Mouse (Mus musculus) lung, embryonic 14.5 days (tissue): ENCODE data around the gene M1ap. TPM values are rescaled to one million over a fixed set of nuclear protein-coding genes. Genes with fewer than 3 reads are reported as not detected.

Experiments
- ATAC-seq: fragments of 200-750 bp; cut with Nextera tagmentation; 2 replicates; pipeline ENCODE4 v1.8.0; 2017; ENCODE audit warnings: mild to moderate bottlenecking, moderate TSS enrichment, moderate library complexity; ENCODE audit not compliant: insufficient read depth
- DNase-seq: peaks from one replicate; pipeline ENCODE4 v3.0.0-alpha.2; 2015
- H3K27ac ChIP-seq: fragments of 300-500 bp; sonication (generic); 2 replicates; pipeline ENCODE4 v1.5.1; 2014; ENCODE audit warnings: low read depth, mild to moderate bottlenecking, moderate library complexity
- H3K27me3 ChIP-seq: fragments of 300-500 bp; sonication (generic); 2 replicates; pipeline ENCODE4 v1.6.1; 2014; ENCODE audit warnings: low read length, control low read depth; ENCODE audit not compliant: insufficient read depth
- H3K36me3 ChIP-seq: fragments of 300-500 bp; sonication (generic); 2 replicates; pipeline ENCODE4 v1.6.1; 2014; ENCODE audit warnings: control low read depth; ENCODE audit not compliant: insufficient read depth
- H3K4me1 ChIP-seq: fragments of 300-500 bp; sonication (generic); 2 replicates; pipeline ENCODE4 v1.6.1; 2014; ENCODE audit warnings: antibody characterized with exemption, control low read depth; ENCODE audit not compliant: insufficient read depth
- H3K4me2 ChIP-seq: fragments of 300-500 bp; sonication (generic); 2 replicates; pipeline ENCODE4 v1.6.1; 2014; ENCODE audit warnings: mild to moderate bottlenecking
- H3K4me3 ChIP-seq: fragments of 300-500 bp; sonication (generic); 2 replicates; pipeline ENCODE4 v1.5.1; 2014; ENCODE audit warnings: low read depth, low read length
- H3K9ac ChIP-seq: fragments of 300-500 bp; sonication (generic); 2 replicates; pipeline ENCODE4 v1.6.1; 2014
- H3K9me3 ChIP-seq: fragments of 300-500 bp; sonication (generic); 2 replicates; pipeline ENCODE4 v1.6.1; 2016; ENCODE audit warnings: low read depth, low read length, control low read depth
- CTCF ChIP-seq: IDR thresholded peaks from 2 replicates; pipeline ENCODE4 v1.5.1; 2016; ENCODE audit warnings: antibody characterized with exemption, low read depth
- WGBS: fragments of 180-500 bp; shearing (Covaris S2); extraction: QIAGEN DNeasy Blood & Tissue Kit; methylation state at CpG from one replicate; pipeline ENCODE4 v1.1.7; 2014; 5-methylcytosine and 5-hydroxymethylcytosine counted together
- polyA plus RNA-seq: library from polyadenylated mRNA; unstranded; fragments of >200 nt; fragmentation: Nextera tagmentation; extraction: Ambion mirVana; gene quantifications from 2 replicates; pipeline ENCODE4 v1.2.1, GENCODE M21; 2014

M1ap gene
- polyA plus RNA-seq, 1 experiment from 2014 or later: 1.1 TPM

GRCm38 (mm10) chr6:82934616-82935230 is 12.0 kb upstream of the M1ap start:
- H3K27ac ChIP-seq: no peak overlapping the region
- no peak overlapping the region for H3K9ac ChIP-seq
- ATAC-seq (no peak), DNase-seq (no peak)
- H3K9me3 ChIP-seq: no peaks in the 10 kb centered on the region
- TF ChIP-seq CTCF: no peak
- 82% methylated on average over 3 of the region's 3 CpGs for WGBS
- H3K4me2 ChIP-seq: no peak overlapping the region
- no peaks in the 10 kb centered on the region for H3K36me3 ChIP-seq
- H3K27me3 ChIP-seq: peaks cover 10% of the 10 kb centered on the region
- no peak overlapping the region for H3K4me3 ChIP-seq
- H3K4me1 ChIP-seq: no peaks in the 10 kb centered on the region

GRCm38 (mm10) chr6:82939167-82939912 is 7.4 kb upstream of the M1ap start, which contains the start of gene Sema4f:
Sema4f (minus strand) TSS chr6:82939769.
- DNase-seq: peak; percentile 83
- Histone ChIP-seq H3K9ac (peak within 1 kb of the TSS; percentile 41), H3K9me3 (no peaks in the 10 kb centered on the region), H3K4me1 (no peaks in the 10 kb centered on the region), H3K4me3 (peak within 1 kb of the TSS; percentile 50), H3K4me2 (peak within 1 kb of the TSS; percentile 74), H3K36me3 (no peaks in the 10 kb centered on the region), H3K27me3 (peaks cover 10% of the 10 kb centered on the region), H3K27ac (no peak within 1 kb of the TSS)
- WGBS: 2% methylated on average over 44 of the region's 44 CpGs
- peak; percentile 99 for ATAC-seq
- no peak for TF ChIP-seq CTCF

GRCm38 (mm10) chr6:82940765-82941164 is 5.9 kb upstream of the M1ap start:
- Histone ChIP-seq H3K36me3 (no peaks in the 10 kb centered on the region), H3K27ac (no peak overlapping the region), H3K9me3 (no peaks in the 10 kb centered on the region), H3K27me3 (peaks cover 10% of the 10 kb centered on the region), H3K4me2 (no peak overlapping the region), H3K4me1 (no peaks in the 10 kb centered on the region), H3K4me3 (no peak overlapping the region), H3K9ac (no peak overlapping the region)
- no peak for DNase-seq
- ATAC-seq: no peak
- no peak for TF ChIP-seq CTCF
- 72% methylated on average over 3 of the region's 3 CpGs for WGBS

GRCm38 (mm10) chr6:82945750-82946149 is 952 bp upstream of the M1ap start:
- WGBS: 46% methylated on average over 6 of the region's 6 CpGs
- no peaks in the 10 kb centered on the region for H3K27me3 ChIP-seq
- H3K4me3 ChIP-seq: no peak overlapping the region
- DNase-seq (peak; percentile 49), ATAC-seq (no peak)
- H3K36me3 ChIP-seq: no peaks in the 10 kb centered on the region
- H3K27ac ChIP-seq: no peak overlapping the region
- no peak overlapping the region for H3K4me2 ChIP-seq
- no peak overlapping the region for H3K9ac ChIP-seq
- peak; percentile 50 for TF ChIP-seq CTCF
- H3K9me3 ChIP-seq: no peaks in the 10 kb centered on the region
- H3K4me1 ChIP-seq: no peaks in the 10 kb centered on the region

- TF ChIP-seq CTCF: no peak
- DNase-seq (peak; percentile 81), ATAC-seq (peak; percentile 94)
- Histone ChIP-seq H3K4me3 (no peak overlapping the region), H3K9ac (no peak overlapping the region), H3K9me3 (no peaks in the 10 kb centered on the region), H3K36me3 (no peaks in the 10 kb centered on the region), H3K27me3 (no peaks in the 10 kb centered on the region), H3K4me2 (0 out of 2 replicates have a peak overlapping the region, but pooled peaks have one; percentile 34), H3K27ac (peak overlapping the region; percentile 82), H3K4me1 (peaks cover 4% of the 10 kb centered on the region; the same call in 1 of the 2 replicates)
- 41% methylated on average over 4 of the region's 4 CpGs for WGBS
Observed at GRCm38 (mm10) chr6:82956553-82957251, 10.0 kb downstream of the M1ap start.

- no peak overlapping the region for H3K27ac ChIP-seq
- peaks cover 4% of the 10 kb centered on the region; the same call in 1 of the 2 replicates for H3K4me1 ChIP-seq
- WGBS: 61% methylated on average over 1 of the region's 1 CpGs
- H3K4me2 ChIP-seq: no peak overlapping the region
- TF ChIP-seq CTCF: no peak
- H3K36me3 ChIP-seq: no peaks in the 10 kb centered on the region
- no peaks in the 10 kb centered on the region for H3K9me3 ChIP-seq
- no peak overlapping the region for H3K9ac ChIP-seq
- no peaks in the 10 kb centered on the region for H3K27me3 ChIP-seq
- DNase-seq (no peak), ATAC-seq (no peak)
- H3K4me3 ChIP-seq: no peak overlapping the region
Observed at GRCm38 (mm10) chr6:82961664-82962063, 15.0 kb downstream of the M1ap start.
